In genomic region chr12:73583318-73583717, GRCm38 (mm10) we compare ENCODE assay signal across 13 mouse cellular contexts. TPM values are rescaled to one million over a fixed set of nuclear protein-coding genes. Genes with fewer than 3 reads are reported as not detected.
DNase-seq lines count a peak whose midpoint lies in the region; ATAC-seq and TF ChIP-seq lines count a peak whose summit lies in the region.
"Had no signal": no experiment of that assay in that cellular context is flagged by ENCODE, and none has a peak within 500 bp of the region (broad histone marks: within the 10 kb centered on the region; RNA-seq: fewer than 3 reads in every experiment).

No protein-coding gene starts in this region.

- 71% methylated on average over 9 of the region's 9 CpGs for WGBS in kidney, adult 2 months
- 79% methylated on average over 9 of the region's 9 CpGs for WGBS in neural tube, embryonic 15.5 days

- TF ChIP-seq CTCF in kidney, adult 2 months (conservative IDR thresholded peaks at IDR 0.05; ENCODE audit: insufficient read depth, insufficient read length, low read depth, low read length) = no peak

- no peaks in the 10 kb centered on the region for H3K36me3 ChIP-seq in kidney, adult 2 months (ENCODE audit: control insufficient read depth, insufficient read depth, low read length)
- no peaks in the 10 kb centered on the region for H3K36me3 ChIP-seq in neural tube, embryonic 15.5 days

- H3K9me3 ChIP-seq in neural tube, embryonic 15.5 days (replicated peaks) = no peaks in the 10 kb centered on the region

- TF ChIP-seq POLR2A in kidney, adult 2 months (IDR thresholded peaks at IDR 0.05; ENCODE audit: low read depth, low read length) = no peak

- no peak overlapping the region for H3K4me2 ChIP-seq in neural tube, embryonic 15.5 days

- no peak overlapping the region for H3K4me3 ChIP-seq in kidney, adult 2 months (ENCODE audit: insufficient read depth, low read depth, low read length)
- no peak overlapping the region for H3K4me3 ChIP-seq in neural tube, embryonic 15.5 days (replicated peaks)

- H3K4me1 ChIP-seq in kidney, adult 2 months (ENCODE audit: control insufficient read depth, insufficient read depth, low read length) = no peaks in the 10 kb centered on the region
- H3K4me1 ChIP-seq in neural tube, embryonic 15.5 days = peaks cover 22% of the 10 kb centered on the region

- DNase-seq in adrenal gland, postnatal 14 days = peak; percentile 36
- no peak for DNase-seq in adrenal gland, adult 18-20 months (ENCODE audit: low spot score in 2 of 2)
- peak; percentile 24 to 41 for DNase-seq in lung, adult 18-20 months
- no peak for DNase-seq in lung, postnatal 36 days
- peak; percentile 46 for DNase-seq in kidney, adult 2 months
- no peak for DNase-seq in ovary, adult 18-20 months (ENCODE audit: low spot score)
- DNase-seq in thymus, postnatal 10 days (ENCODE audit: low spot score in 2 of 2) = no peak
- DNase-seq: right cerebral cortex, postnatal 4 days; thymus, adult 2 months had no signal

- ATAC-seq in neural tube, embryonic 15.5 days (ENCODE audit: low FRiP score) = no peak
- ATAC-seq: activated CD4-positive, CD25-positive, alpha-beta regulatory T cell, adult 4 months had no signal

- peak overlapping the region; percentile 68; the same call in 1 of the 2 replicates for H3K27ac ChIP-seq in kidney, adult 2 months (ENCODE audit: insufficient read depth, low read depth, low read length)
- 0 out of 2 replicates have a peak overlapping the region, but pooled peaks have one; percentile 75 for H3K27ac ChIP-seq in neural tube, embryonic 15.5 days (replicated peaks)
- H3K27ac ChIP-seq: layer of hippocampus, adult 2 months had no signal

- peaks cover 2% of the 10 kb centered on the region; the same call in 1 of the 2 replicates for H3K27me3 ChIP-seq in kidney, adult 2 months (replicated peaks; ENCODE audit: control insufficient read depth, insufficient read depth, low read length)
- H3K27me3 ChIP-seq in neural tube, embryonic 15.5 days (replicated peaks) = peaks cover 33% of the 10 kb centered on the region

- H3K9ac ChIP-seq in neural tube, embryonic 15.5 days (replicated peaks) = no peak overlapping the region

RNA-seq across cellular contexts. Expression of gene Prkch, which starts 1.3 kb away (rescaled TPM):
- total RNA-seq in adrenal gland, postnatal 14 days (2021) = 19.9 and 27.2 TPM in 2 replicates
- total RNA-seq in adrenal gland, adult 18-20 months (2021) = 10 to 100 TPM; 11.0 to 12.5 TPM
- 8.4 and 9.5 TPM in 2 replicates for polyA plus RNA-seq in kidney, adult 2 months (2012; rRNA removed)
- polyA plus RNA-seq in neural tube, embryonic 15.5 days (2015; fragmentation: Nextera tagmentation; extraction: Ambion mirVana) = 9.2 and 15.5 TPM in 2 replicates

RNA-seq across cellular contexts. Expression of gene Tmem30b, which starts 37.1 kb away (rescaled TPM):
- 0.64 and 3.1 TPM in 2 replicates for total RNA-seq in adrenal gland, postnatal 14 days (2021)
- under 1 TPM in 1 of 2 experiments, not detected in 1; 0.19 TPM for total RNA-seq in adrenal gland, adult 18-20 months (2021)
- 16.5 and 22.3 TPM in 2 replicates for polyA plus RNA-seq in kidney, adult 2 months (2012; rRNA removed)
- 0.52 and 5.4 TPM in 2 replicates for polyA plus RNA-seq in neural tube, embryonic 15.5 days (2015; fragmentation: Nextera tagmentation; extraction: Ambion mirVana)
- total RNA-seq: layer of hippocampus, adult 2 months; neutrophil, adult 5-6 weeks had no signal
- polyA plus RNA-seq: activated CD4-positive, CD25-positive, alpha-beta regulatory T cell, adult 4 months had no signal

Comparison
In these comparisons a context has a peak if more than half of its experiments do, and no peak if none do; other contexts are left out.
1. DNase-seq: peak in adrenal gland, postnatal 14 days (single experiment), lung, adult 18-20 months (2 of 2) and kidney, adult 2 months (single experiment); none in adrenal gland, adult 18-20 months (0 of 2), lung, postnatal 36 days (single experiment), ovary, adult 18-20 months (single experiment) and thymus, postnatal 10 days (0 of 2).